Mouse (Mus musculus): ENCODE data around the gene Olfr1340.

- no peak for TF ChIP-seq CTCF (IDR thresholded peaks at IDR 0.05; ENCODE audit: low read depth, low read length)
- no peak for TF ChIP-seq POLR2A (IDR thresholded peaks at IDR 0.05; ENCODE audit: borderline replicate concordance, low read depth, low read length)
Measured at GRCm38 (mm10) chr4:118740988-118741698, 21.2 kb downstream of the Olfr1340 start.

All from bone marrow macrophage, adult 2 months (primary cell).